Mouse (Mus musculus): ENCODE data around the gene Mipep. TPM values are rescaled to one million over a fixed set of nuclear protein-coding genes. Genes with fewer than 3 reads are reported as not detected.

Gene Mipep
- total RNA-seq (2014; fragmentation: Nextera tagmentation) (19.7 and 25.8 TPM in 2 replicates), total RNA-seq (2017) (24.0 and 25.5 TPM in 2 replicates)

DNA sequence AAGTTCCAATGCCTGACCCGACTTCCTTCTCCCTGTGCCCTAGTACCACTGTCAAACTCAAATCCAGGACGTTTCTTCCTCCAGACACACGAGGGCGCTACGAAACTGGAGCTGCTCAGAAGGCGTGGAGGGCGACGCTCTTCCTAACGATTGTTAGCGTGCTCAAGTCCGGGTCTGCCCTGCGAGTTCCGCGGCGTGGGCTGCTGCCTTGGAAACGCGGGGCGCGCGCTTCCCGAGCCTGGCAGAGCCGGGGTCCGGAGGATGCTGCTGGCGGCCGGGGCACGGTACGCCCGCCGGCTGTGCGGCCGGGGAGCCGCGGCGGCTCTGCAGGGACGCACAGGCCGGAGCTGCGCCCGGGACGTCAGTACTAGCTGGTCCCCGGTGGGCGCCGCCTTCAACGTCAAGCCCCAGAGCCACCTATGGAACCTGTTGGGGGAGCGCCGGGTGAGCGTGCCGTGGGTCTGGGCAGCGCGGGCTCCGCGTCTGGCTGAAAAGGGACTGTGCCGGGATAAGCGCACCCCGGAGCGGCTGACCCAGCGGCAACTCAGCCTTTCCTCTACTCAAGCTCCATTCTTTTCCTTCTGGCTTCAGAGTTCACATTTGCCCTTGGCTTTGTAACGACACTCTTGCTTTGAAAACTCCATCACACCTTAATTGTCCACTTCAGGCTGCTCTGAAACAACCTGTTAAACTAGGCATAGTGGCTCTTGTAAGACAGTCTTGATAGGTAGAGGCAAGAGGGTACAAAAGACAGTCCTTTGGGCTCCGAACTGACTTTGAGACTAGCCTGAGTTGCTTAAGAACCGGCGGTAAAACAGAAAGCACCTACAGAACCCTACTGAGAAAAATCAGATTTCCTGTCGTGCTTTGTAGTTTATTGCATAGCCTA lies at the start of gene Mipep:
Gene Mipep, plus strand, starts transcription at position 147 of the 889 bp plus-strand sequence.
- peak; percentile 85 for ATAC-seq (replicated peaks; ENCODE audit: poor library complexity, severe bottlenecking)

DNA sequence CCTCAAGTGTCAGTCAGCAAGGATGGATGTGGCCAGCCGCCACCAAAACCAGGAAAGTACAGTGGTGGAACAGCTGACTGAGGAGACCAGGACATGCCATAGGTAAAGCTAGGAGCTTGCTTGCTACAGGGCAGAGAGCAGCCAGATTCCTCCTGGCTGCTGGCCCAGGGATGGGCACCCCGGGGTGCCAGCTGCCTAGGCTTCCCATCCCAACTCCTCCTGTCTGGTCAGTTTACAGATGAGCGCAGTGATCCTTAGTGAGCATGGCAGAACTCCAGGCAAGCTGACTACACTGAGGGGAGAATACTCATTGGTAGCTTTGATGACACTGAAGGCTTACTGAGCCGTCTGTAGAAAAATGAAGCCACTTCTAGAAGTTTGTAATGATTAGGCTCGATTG lies 49.2 kb upstream of the Mipep start:
- no peak for ATAC-seq (replicated peaks; ENCODE audit: poor library complexity, severe bottlenecking)

DNA sequence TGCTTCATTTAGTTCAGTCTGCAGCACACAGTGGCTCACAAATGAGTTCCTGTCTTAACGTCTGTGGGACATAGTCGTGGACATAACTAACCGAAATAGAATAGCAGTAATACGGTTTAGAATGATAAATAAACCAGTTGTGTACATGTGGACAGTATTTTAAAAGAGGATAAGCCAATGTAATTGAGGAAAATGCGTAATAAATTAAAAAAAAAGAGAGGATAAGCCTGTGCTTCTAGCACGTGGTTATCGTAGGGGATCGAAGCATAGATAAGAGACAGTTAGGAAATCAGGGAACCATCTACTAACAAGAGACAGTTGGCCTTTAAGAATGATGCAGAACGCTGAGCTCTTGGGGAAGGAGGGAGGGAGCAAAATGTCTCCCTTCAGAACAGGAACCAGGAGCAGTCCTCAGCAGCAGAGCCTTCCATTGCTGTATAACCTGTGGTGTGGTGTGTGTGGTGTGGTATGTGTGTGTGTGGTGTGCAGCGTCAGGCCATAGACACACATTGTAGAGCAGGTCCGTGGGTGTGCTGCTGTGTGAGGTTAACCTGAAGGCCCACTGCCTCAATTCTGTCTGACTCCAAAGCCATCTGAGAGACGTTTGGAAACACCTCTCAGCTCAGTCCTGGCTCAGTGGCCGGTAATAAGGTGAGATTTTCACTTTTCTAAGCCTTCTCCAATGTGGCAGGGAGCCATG lies 48.4 kb upstream of the Mipep start:
- ATAC-seq (replicated peaks; ENCODE audit: poor library complexity, severe bottlenecking): peak; percentile 23

DNA sequence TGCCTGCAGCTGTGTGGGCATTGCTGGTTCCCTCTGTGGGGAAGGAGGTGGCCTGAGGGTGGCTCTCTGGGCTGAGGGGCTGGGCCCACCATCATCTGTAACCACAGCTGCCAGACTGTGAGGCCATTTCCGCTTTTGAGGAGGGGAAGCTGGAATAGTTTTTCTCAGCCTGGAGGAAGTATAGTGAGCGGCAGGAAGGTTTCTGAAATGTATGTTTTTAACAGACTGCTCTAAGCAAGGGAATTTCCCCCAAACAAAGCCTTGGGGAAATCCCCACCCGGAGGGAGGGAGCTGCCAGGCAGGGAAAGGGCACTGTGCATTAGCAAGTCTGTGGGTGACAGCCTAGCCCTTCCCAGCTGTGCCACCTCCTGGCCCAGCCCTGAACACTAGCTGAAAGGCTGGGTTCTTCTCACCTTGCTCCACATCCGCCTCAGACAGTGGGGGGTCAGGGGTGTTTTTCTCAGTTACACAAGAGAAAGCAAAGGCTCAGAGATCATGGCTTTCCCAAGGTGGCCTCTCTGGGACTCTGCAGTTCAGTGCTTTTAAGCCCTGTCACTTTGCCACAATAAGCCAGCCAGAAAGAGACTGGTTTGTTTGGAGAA lies 47.7 kb upstream of the Mipep start:
- ATAC-seq (replicated peaks; ENCODE audit: poor library complexity, severe bottlenecking): peak; percentile 70

DNA sequence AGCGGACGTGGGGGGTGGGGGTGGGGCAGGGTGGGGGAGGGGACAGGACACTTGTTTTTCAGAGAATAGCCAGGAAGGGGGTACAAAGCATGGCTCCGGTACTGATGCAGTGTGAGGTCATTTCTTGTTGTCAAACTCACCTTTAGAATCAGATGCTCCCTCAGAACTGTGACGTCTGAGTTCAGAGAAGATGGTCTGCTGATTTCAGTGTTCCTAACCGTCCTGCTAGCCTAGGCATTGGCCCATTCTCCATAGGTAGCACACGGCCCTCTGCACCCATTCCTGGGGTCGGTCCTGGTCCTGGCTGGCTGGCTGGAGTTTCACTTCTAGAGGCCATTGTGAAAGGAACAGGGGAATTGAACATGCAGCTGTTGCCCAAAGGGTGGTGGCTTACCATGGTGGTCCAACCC lies 47.2 kb upstream of the Mipep start:
- ATAC-seq (replicated peaks; ENCODE audit: poor library complexity, severe bottlenecking): no peak

DNA sequence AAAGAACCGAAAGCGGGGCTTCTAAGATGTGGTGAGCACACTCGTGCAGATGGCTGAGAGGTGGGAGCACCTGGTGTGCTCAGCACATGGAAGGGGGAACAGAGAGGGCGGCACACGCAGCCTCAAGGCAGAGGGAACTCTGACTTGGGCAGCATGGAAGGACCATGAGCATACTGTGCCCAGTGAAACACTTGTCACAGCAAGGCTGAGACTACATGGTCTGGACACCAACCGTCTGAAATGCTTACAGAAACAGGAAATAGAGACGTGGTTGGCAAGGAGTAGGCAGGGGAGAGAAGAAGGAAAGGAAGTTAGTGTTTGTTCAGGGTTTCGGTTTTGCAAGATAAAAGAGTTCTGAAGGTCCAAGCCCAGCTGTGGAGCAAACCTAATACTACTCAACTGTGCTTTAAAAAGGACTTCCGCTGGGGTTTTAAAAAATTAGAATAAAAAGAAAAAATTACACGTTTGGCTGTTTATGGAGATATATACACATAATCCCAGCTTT lies 45.9 kb upstream of the Mipep start:
- ATAC-seq (replicated peaks; ENCODE audit: poor library complexity, severe bottlenecking): peak; percentile 45

DNA sequence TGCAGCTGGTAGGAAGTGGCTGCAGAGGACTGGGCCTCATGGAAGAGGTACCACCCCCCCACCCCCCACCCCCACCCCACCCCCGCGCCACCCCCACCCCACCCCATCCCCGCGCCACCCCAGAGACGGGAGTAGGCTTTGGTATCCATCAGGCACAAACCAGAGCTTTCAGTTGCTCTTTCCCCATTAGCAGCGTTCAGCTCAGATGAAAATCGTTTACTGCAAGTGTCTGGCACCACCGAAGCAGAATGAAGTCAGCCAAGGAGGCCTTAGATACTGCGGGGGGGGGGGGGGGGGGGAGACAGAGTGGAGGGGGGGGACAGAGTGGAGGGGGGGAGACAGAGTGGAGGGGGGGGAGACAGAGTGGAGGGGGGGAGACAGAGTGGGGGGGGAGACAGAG lies 45.2 kb upstream of the Mipep start:
- ATAC-seq (replicated peaks; ENCODE audit: poor library complexity, severe bottlenecking): no peak

DNA sequence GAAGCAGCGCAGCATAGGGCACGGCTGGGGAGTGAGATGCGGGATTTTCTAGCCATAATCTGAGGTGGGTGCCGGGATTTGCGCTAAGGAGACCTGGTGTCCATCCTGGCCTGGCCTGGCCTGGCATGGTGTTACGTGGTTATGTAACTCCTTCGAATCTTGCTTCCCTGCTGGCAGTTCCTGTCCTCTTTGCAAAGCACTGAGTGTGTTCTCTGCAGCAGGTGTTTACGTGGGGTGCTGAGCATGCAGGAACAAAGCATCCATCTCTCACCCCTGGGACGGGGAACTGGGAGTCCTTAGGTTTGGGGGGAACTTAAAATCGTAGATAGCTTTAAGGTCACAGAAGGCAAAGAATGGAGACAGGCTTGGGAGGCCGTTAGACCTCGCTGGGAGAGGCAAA lies 44.8 kb upstream of the Mipep start:
- no peak for ATAC-seq (replicated peaks; ENCODE audit: poor library complexity, severe bottlenecking)

DNA sequence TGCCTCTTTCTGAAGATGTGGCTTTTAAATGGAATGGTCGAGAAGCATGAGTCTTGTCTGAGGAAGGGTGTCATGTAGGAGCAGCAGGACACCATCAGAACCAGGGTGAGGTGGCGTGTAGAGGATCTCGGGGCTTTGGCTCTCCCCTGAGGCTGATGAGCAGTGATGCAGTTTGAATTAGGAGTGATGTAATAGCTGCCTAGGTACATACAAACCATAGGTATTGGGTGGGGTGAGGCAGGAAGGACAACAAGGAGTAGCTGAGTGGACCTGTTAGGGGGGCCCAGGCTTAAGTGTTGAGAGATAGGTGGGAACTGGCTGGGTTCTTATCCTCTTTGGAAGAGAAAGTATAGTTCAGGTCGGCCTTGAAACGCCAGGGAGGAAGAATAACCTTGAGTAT lies 43.9 kb upstream of the Mipep start:
- ATAC-seq (replicated peaks; ENCODE audit: poor library complexity, severe bottlenecking): no peak

DNA sequence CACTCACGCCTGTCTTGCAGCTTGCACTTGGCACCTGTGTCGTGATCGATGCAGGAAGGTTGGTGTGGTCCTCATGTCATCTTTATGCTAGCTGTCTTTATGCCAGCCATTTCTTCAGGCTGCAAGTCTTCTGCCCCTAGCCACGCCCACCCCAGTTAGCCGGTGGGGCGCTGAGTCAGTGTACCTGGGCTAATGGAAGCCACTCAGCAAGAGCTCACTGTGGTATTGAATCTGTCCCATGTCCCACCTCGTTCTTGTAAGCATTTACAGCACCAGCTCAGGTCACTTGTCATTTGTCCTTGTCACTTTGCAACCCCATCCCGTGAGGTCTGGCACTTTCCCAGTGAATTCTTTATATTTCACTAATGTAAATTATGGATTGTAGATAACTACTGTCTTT lies 43.3 kb upstream of the Mipep start:
- no peak for ATAC-seq (replicated peaks; ENCODE audit: poor library complexity, severe bottlenecking)

DNA sequence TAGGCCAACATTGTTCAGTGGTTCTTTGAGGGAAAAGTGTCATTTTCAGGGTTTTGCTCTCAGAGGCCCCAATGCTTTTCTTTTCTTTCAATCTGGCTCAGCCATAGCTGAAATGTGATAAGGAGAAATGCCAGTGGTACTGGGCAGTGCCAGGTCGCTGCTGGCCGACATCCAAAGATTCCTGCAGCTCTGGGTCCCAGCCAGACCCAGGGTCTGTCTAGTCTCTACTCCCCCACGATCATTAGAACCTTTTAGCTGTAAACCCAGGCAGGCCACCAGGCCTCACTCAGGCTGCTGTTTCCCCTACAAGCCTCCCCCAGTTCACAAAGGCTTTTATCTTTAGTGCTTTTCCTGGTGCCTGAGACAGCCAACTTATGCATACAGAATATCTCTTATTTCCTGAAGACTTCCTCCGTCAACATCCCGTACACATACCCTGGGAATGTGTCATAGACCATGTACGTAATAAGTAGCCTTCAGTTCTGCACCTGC lies 42.8 kb upstream of the Mipep start:
- no peak for ATAC-seq (replicated peaks; ENCODE audit: poor library complexity, severe bottlenecking)

DNA sequence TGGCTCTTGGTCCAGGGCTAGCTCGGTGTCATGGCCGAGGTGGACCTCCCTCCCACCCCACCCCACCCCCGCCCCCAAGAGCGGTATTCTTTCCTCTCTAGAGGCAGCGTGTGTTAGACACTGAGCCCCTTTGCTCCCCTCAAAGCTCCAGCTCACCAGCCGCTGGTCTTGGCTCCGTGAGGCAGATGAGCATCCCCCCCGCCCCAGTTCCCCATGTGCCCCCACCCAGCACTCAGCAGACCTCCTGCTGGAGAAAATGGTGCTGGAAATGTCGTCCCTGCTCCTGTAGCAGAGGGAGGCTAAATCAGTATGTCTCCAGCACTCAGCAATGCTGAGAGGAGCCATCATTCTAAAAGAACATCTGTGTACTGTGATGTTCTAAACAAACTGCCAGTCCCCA lies 40.7 kb upstream of the Mipep start:
- no peak for ATAC-seq (replicated peaks; ENCODE audit: poor library complexity, severe bottlenecking)

DNA sequence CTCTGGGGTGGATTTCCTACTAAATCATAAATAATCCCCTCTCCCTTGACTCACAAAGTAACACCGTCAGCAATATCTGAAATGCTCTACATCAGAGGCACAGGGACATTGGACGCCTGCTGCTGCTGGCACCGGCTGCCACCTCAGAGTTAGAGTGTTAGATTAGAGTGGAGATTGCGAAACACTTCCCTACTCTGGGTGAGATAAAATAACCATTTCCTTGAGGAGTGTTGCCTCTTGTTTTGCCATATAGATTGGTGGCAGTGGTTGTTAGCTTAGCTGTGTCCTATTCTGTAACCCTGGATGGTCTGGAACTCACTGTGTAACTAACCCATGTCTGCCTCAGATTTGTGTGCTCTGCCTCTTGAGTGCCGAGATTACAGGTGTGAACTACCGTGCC lies 39.2 kb upstream of the Mipep start:
- ATAC-seq (replicated peaks; ENCODE audit: poor library complexity, severe bottlenecking): peak; percentile 33

DNA sequence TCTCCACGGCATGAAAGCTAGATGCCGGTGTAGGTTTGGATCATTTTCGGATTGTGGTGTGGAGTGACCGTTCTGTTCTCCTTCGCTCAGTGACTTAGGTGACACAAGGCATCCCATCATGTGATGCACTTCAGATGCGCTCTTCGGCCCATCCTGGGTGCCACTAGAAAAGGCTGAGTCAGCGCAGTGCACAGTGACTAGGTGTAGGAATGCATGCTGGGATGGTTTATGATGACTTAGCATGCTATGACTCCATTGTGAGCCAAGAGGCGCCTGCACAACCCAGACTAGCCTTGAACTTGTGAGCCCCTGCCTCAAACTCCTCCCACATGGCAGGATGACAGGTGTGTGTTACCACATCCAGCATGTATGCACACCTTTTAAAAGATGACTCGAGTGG lies 38.2 kb upstream of the Mipep start:
- ATAC-seq (replicated peaks; ENCODE audit: poor library complexity, severe bottlenecking): no peak

DNA sequence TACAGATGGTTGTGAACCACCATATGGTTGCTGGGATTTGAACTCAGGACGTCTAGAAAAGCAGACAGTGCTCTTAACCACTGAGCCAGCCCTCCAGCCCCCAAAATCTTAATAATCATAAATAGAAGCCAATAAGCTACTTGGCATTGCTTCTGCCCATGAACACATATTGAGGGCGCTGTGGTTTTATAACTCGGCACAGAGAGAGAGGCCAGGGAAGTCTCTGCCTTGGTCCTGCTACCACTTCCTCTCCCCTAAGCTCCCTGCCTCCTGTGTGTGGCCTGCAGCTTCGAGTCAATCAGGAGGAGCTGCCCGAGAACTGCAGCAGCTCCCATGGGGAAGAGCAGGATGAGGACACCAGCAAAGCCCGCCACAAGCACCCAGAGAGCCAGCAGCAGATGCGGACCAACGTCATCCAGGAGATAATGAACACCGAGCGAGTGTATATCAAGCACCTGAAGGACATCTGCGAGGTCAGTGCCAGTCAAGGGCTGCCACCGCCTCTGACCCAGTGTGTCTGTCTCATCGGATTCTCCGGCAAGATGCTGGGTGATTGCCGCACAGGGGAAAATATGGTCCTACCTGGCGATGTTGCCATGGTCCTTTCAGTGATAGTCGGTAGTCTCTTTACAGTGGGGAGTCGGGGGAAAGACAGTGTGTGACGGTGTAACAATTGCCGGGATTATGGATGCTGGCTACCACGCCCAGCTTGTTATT lies 37.1 kb upstream of the Mipep start:
- ATAC-seq (replicated peaks; ENCODE audit: poor library complexity, severe bottlenecking): peak; percentile 39

DNA sequence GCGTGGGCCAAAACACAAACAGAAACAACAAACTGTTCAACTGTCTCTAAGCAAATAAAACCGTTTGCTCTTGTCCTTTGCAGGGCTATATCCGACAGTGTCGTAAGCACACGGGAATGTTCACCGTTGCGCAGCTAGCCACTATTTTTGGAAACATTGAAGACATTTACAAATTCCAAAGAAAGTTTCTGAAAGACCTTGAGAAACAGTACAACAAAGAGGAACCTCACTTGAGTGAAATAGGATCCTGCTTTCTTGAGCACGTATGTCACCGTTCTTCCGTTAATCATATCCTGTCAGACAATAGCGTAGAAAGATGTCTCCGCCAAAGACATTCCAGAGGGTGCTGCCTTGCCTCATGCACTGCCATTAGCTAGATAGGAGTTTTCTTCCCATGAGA lies 34.5 kb upstream of the Mipep start:
- peak; percentile 56 for ATAC-seq (replicated peaks; ENCODE audit: poor library complexity, severe bottlenecking)

DNA sequence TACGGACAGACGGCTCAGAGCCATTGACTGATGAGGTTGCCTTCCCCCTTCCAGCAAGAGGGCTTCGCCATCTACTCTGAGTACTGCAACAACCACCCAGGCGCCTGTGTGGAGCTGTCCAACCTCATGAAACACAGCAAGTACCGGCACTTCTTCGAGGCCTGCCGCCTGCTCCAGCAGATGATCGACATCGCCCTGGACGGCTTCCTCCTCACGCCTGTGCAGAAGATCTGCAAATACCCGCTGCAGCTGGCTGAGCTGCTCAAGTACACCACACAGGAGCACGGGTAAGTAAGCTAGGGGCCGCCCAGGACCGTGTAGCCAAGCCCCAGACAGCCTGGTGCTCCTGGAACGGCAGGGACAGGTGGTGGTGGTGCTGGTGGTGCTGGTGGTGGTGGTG lies 32.8 kb upstream of the Mipep start:
- no peak for ATAC-seq (replicated peaks; ENCODE audit: poor library complexity, severe bottlenecking)

DNA sequence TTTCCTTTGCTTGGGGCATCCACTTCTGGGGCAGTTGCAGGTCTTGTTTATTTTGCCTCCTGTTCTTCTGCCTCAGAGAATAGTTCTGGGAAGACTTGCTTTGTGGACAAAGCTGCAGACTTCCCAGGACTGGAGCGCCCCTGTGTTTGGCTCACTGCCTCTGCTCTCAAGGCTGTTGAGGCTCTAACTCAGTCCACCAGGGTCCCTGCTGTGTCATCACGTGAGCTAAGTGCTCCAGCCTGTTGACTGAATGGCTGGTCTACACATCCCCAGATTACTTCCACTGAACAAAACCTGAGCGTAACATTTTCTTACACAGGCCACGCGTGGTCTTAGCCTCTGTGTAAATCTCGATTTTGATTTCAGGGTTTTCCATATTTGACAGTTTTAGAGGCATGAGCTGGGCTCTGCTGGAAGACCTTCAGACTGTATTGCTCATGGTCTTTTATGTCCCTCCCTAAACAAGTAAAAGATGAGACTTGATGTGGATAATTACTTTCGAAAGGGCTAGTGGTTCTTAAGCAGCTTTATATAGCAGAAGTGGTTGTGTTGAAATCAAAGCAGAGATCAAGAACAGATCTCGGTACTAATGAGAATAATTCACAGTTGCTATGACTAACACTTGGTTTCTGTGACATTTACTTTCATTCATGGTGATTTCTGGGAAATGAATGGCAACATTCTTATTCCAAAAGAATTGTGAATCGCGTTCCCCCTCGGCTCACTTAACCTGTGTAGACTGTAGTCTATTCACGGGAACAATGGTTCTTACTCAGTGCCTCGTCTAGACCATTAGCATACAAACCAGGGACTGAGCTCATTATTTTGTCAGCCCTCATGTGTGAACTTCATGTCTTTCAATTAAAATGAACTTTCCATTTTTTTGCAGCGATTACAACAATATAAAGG lies 31.2 kb upstream of the Mipep start:
- ATAC-seq (replicated peaks; ENCODE audit: poor library complexity, severe bottlenecking): peak; percentile 15; the same call in 1 of the 2 replicates

DNA sequence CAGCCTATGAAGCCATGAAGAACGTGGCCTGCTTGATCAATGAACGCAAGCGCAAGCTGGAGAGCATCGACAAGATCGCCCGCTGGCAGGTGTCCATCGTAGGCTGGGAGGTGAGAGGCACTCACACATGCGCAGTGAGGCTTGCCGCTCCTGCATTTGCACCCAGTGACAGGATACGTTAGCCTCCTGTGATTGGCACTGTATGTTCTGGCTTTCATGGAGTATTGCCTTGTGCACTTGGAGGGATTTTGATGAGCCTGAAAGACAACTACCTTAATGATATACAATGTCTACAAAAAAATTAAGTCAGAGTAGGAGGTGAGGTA lies 30.6 kb upstream of the Mipep start:
- no peak for ATAC-seq (replicated peaks; ENCODE audit: poor library complexity, severe bottlenecking)

All from granulocyte monocyte progenitor cell, adult 5-6 weeks (primary cell).